Mouse (Mus musculus): ENCODE measurements around the gene Slc16a10.

- TF ChIP-seq CTCF (conservative IDR thresholded peaks at IDR 0.05; ENCODE audit: low read length) (no peak), NANOG (IDR thresholded peaks at IDR 0.05; ENCODE audit: borderline replicate concordance, low read length) (no peak), POU5F1 (IDR thresholded peaks at IDR 0.05; ENCODE audit: borderline replicate concordance, low read length) (no peak)
These were observed 87.6 kb downstream of the Slc16a10 start for GRCm38 (mm10) chr10:40054455-40054854.
